Mouse (Mus musculus) testis, postnatal 10 days (tissue): Measurements from ENCODE around the gene Robo3.

Experiments
- DNase-seq: peaks from one replicate; pipeline ENCODE4 v3.0.0; 2021; ENCODE audit warnings: low spot score

The Robo3 gene

GRCm38 (mm10) chr9:37432720-37433421 is at the start of gene Robo3:
Gene Robo3 (minus strand): TSS chr9:37433246.
- DNase-seq: peak; percentile 44

- no peak for DNase-seq
These were observed 41.9 kb upstream of the Robo3 start for GRCm38 (mm10) chr9:37474923-37475322.

GRCm38 (mm10) chr9:37473611-37474125 is 40.6 kb upstream of the Robo3 start:
- no peak for DNase-seq

GRCm38 (mm10) chr9:37462764-37463163 is 29.7 kb upstream of the Robo3 start:
- peak; percentile 66 for DNase-seq

GRCm38 (mm10) chr9:37461571-37461970 is 28.5 kb upstream of the Robo3 start:
- DNase-seq: no peak

GRCm38 (mm10) chr9:37460961-37461340 is 27.9 kb upstream of the Robo3 start:
- no peak for DNase-seq

GRCm38 (mm10) chr9:37460043-37460960 is 27.3 kb upstream of the Robo3 start:
- peak; percentile 59 for DNase-seq

GRCm38 (mm10) chr9:37459665-37460042 is 26.6 kb upstream of the Robo3 start:
- DNase-seq: no peak

- DNase-seq: no peak
These were observed 24.1 kb upstream of the Robo3 start for GRCm38 (mm10) chr9:37457151-37457550.

GRCm38 (mm10) chr9:37456481-37456910 is 23.4 kb upstream of the Robo3 start:
- DNase-seq: peak; percentile 43

GRCm38 (mm10) chr9:37455868-37456267 is 22.8 kb upstream of the Robo3 start:
- no peak for DNase-seq

- no peak for DNase-seq
These were observed 21.9 kb upstream of the Robo3 start for GRCm38 (mm10) chr9:37454991-37455390.

GRCm38 (mm10) chr9:37454011-37454492 is 21.0 kb upstream of the Robo3 start:
- DNase-seq: peak; percentile 44

GRCm38 (mm10) chr9:37453328-37453727 is 20.3 kb upstream of the Robo3 start:
- no peak for DNase-seq

- peak; percentile 20 for DNase-seq
These were observed 19.4 kb upstream of the Robo3 start for GRCm38 (mm10) chr9:37452401-37452800.

- DNase-seq: no peak
These were observed 5.0 kb upstream of the Robo3 start for GRCm38 (mm10) chr9:37437772-37438735.

GRCm38 (mm10) chr9:37435616-37436015 is 2.6 kb upstream of the Robo3 start:
- DNase-seq: no peak

GRCm38 (mm10) chr9:37434932-37435331 is 1.9 kb upstream of the Robo3 start:
- no peak for DNase-seq

- DNase-seq: no peak
These were observed 946 bp upstream of the Robo3 start for GRCm38 (mm10) chr9:37433823-37434560.

GRCm38 (mm10) chr9:37432026-37432666 is 900 bp downstream of the Robo3 start:
- peak; percentile 82 for DNase-seq
